Mouse (Mus musculus) heart, adult 2 months (tissue): ENCODE measurements around the gene Bmp6.

Experiments
- CTCF ChIP-seq: fragments of 200-600 bp; IDR thresholded peaks from 2 replicates; pipeline ENCODE4 v1.8.1; 2022; ENCODE audit warnings: antibody characterized with exemption, mild to moderate bottlenecking, moderate library complexity
- EP300 ChIP-seq: fragments of 200-500 bp; IDR thresholded peaks from 2 replicates; pipeline ENCODE4 v1.6.1; 2011; ENCODE audit warnings: low read depth, low read length, control low read depth; ENCODE audit not compliant: insufficient read depth
- POLR2A ChIP-seq: fragments of 200-500 bp; IDR thresholded peaks from 2 replicates; pipeline ENCODE4 v1.6.1; 2011; ENCODE audit warnings: mild to moderate bottlenecking, low read depth, low read length, control low read depth; ENCODE audit not compliant: insufficient read depth

DNA sequence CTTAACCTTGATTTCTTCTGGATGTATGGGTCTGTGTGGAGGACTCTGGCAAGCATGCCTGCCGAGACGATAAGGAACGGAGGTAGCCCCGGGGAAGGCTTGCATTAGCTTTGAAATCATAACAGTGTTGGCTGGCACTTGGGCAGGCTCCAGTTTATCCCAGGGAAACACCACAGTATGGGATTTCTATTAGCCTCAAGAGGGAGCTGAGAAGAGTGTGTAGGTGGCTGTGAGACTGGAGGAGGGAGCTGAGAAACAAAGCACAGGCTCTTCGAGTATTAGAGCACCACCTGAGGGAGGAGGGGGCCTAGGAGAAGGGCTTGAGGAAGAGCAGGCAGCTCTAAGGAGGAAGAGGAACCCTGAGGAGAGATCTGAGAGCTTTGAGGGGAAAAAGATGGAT, 126.0 kb downstream of the Bmp6 start:
- TF ChIP-seq CTCF (no peak), EP300 (no peak), POLR2A (no peak)
